Mouse (Mus musculus): ENCODE measurements around the gene Gnao1.

GRCm38 (mm10) chr8:93854676-93855075 is 44.9 kb downstream of the Gnao1 start:
- no peak for TF ChIP-seq CTCF (IDR thresholded peaks at IDR 0.05; ENCODE audit: low read depth, low read length)
- no peak for TF ChIP-seq POLR2A (IDR thresholded peaks at IDR 0.05; ENCODE audit: extremely low read depth, insufficient read depth, low read length)

All from liver, adult 2 months (tissue).